Mouse (Mus musculus) kidney, adult 11 months (tissue): ENCODE measurements around the gene Olfr1082.
"Not testable (repeated sequence)": the region's sequence is repeated elsewhere in the genome, so short reads cannot be mapped to it uniquely, and the experiment has no call there.

Experiments
- DNase-seq: peaks from one replicate; pipeline ENCODE4 v3.0.0; 2022

Gene Olfr1082

GRCm38 (mm10) chr2:86598866-86599265, at the start of gene Olfr1082:
Olfr1082 (minus strand) TSS chr2:86598966.
- not testable (repeated sequence) for DNase-seq

- not testable (repeated sequence) for DNase-seq
Observed at GRCm38 (mm10) chr2:86639625-86640024, 40.9 kb upstream of the Olfr1082 start, which contains the start of gene Olfr1084. Olfr1084 (minus strand) TSS chr2:86639725.

GRCm38 (mm10) chr2:86558135-86558534, 40.6 kb downstream of the Olfr1082 start, which contains the start of gene Olfr1080:
Olfr1080 (minus strand) TSS chr2:86558235.
- not testable (repeated sequence) for DNase-seq
